Mouse (Mus musculus): ENCODE results near the gene Ccn2. TPM values are rescaled to one million over a fixed set of nuclear protein-coding genes. Genes with fewer than 3 reads are reported as not detected.
"Not testable (repeated sequence)": the region's sequence is repeated elsewhere in the genome, so short reads cannot be mapped to it uniquely, and the experiment has no call there.

The Ccn2 gene
- polyA plus RNA-seq, 1 experiment from 2014 or later, result 14.7 TPM

DNA sequence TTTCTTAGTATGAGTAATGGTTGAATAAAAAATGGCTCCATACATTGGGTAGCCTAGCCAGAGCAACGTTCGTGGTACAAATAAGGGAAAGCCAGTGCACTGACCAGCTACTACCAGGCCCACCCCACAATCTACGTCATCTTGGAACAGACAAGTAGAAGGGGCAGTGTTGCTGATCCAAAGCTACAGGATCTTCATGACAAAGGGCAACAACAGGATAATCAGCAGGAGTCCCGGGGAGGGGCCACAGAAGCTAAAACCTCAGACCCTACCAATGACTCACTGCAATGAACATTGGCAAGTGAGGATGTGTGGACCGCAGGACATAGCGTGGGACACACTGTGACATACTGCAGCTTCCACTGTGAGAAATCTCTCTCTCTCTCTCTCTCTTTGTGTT, 20.6 kb downstream of the Ccn2 start:
- Histone ChIP-seq H3K4me1 (ENCODE audit: control insufficient read depth, insufficient read depth, low read length) (no peaks in the 10 kb centered on the region), H3K36me3 (ENCODE audit: control insufficient read depth, insufficient read depth, low read length) (no peaks in the 10 kb centered on the region), H3K9me3 (ENCODE audit: control insufficient read depth, low read length) (0 out of 2 replicates have a peak, but pooled peaks cover 3% of the 10 kb centered on the region), H3K4me3 (ENCODE audit: low read depth, low read length) (no peak overlapping the region), H3K4me2 (ENCODE audit: low read depth, low read length) (no peak overlapping the region), H3K27me3 (replicated peaks; ENCODE audit: control insufficient read depth, insufficient read depth, low read length) (no peaks in the 10 kb centered on the region), H3K9ac (ENCODE audit: low read depth, low read length) (no peak overlapping the region), H3K27ac (replicated peaks; ENCODE audit: low read depth, low read length) (no peak overlapping the region)
- no peak for ATAC-seq (ENCODE audit: low read depth)
- DNase-seq (ENCODE audit: low spot score), result no peak
- WGBS, result 90% methylated on average over 6 of the region's 6 CpGs

DNA sequence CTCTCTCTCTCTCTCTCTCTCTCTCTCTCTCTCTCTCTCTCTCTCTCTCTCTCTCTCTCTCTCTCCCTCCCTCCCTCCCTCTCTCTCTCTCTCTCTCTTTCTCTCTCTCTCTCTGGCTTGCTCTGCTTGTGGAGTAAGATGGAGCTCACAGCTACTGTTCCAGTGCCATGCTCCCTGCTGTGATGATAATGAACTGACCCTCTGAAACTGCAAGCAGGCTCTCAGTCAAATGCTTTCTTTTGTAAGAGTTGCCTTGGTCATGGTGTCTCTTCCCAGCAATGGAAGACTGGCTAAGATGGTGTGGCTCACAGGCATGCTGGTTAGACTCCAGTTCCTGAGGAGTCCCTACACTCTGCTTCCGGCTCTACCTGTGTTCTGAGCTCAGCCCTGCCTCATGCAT, 21.3 kb downstream of the Ccn2 start:
- not testable (repeated sequence) for H3K4me1 ChIP-seq (ENCODE audit: control insufficient read depth, insufficient read depth, low read length); H3K27me3 ChIP-seq (replicated peaks; ENCODE audit: control insufficient read depth, insufficient read depth, low read length); H3K36me3 ChIP-seq (ENCODE audit: control insufficient read depth, insufficient read depth, low read length); H3K4me3 ChIP-seq (ENCODE audit: low read depth, low read length); H3K27ac ChIP-seq (replicated peaks; ENCODE audit: low read depth, low read length); H3K9ac ChIP-seq (ENCODE audit: low read depth, low read length); H3K9me3 ChIP-seq (ENCODE audit: control insufficient read depth, low read length); ATAC-seq (ENCODE audit: low read depth); DNase-seq (ENCODE audit: low spot score); H3K4me2 ChIP-seq (ENCODE audit: low read depth, low read length)
- WGBS, result 100% methylated on average over 1 of the region's 1 CpGs

DNA sequence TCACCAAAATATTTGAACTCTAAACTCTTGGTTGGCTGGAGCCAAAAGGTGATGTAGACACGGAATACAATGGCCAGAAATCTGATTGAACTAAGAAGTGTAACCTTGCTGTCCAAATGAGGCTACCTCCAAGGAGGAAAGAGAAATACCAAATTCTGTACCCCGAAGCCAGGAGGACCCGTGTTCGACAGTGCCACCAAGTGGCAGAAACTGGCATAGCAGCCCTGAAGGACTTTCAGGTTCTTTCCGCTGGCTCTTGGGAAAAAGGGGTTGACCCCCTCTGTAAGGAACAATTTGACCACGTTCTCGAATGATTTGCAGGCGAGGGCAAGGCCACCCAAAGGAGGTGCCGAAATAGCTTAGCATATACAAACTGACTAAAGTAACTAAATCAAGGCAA, 26.3 kb downstream of the Ccn2 start:
- WGBS, result 36% methylated on average over 9 of the region's 9 CpGs
- Histone ChIP-seq H3K9me3 (ENCODE audit: control insufficient read depth, low read length) (0 out of 2 replicates have a peak, but pooled peaks cover 3% of the 10 kb centered on the region), H3K4me2 (ENCODE audit: low read depth, low read length) (no peak overlapping the region), H3K4me3 (ENCODE audit: low read depth, low read length) (no peak overlapping the region), H3K9ac (ENCODE audit: low read depth, low read length) (no peak overlapping the region), H3K4me1 (ENCODE audit: control insufficient read depth, insufficient read depth, low read length) (no peaks in the 10 kb centered on the region; the same call in 1 of the 2 replicates), H3K27ac (replicated peaks; ENCODE audit: low read depth, low read length) (no peak overlapping the region), H3K27me3 (replicated peaks; ENCODE audit: control insufficient read depth, insufficient read depth, low read length) (no peaks in the 10 kb centered on the region), H3K36me3 (ENCODE audit: control insufficient read depth, insufficient read depth, low read length) (no peaks in the 10 kb centered on the region)
- DNase-seq (ENCODE audit: low spot score) (no peak), ATAC-seq (ENCODE audit: low read depth) (no peak)

DNA sequence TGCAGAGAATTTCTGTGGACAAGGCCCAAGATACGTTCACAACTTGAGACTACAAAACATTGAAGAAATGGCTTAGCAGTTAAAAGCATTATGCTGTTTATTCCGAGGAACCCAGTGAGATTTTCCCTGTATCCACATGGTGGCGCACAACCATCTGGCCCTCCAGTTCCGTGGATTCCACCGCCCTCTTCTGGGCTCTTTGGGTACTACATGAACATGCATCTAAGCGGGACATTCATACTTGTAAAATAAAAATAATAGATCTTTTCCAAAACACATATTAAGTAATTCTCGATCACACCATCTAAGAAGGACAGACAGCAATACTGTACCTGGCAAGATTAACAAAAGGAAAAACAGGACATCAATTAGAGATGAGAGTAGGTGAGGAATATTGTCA, 27.3 kb downstream of the Ccn2 start:
- Histone ChIP-seq H3K27me3 (replicated peaks; ENCODE audit: control insufficient read depth, insufficient read depth, low read length) (no peaks in the 10 kb centered on the region), H3K9me3 (ENCODE audit: control insufficient read depth, low read length) (0 out of 2 replicates have a peak, but pooled peaks cover 3% of the 10 kb centered on the region), H3K4me3 (ENCODE audit: low read depth, low read length) (no peak overlapping the region), H3K36me3 (ENCODE audit: control insufficient read depth, insufficient read depth, low read length) (no peaks in the 10 kb centered on the region), H3K4me1 (ENCODE audit: control insufficient read depth, insufficient read depth, low read length) (no peaks in the 10 kb centered on the region; the same call in 1 of the 2 replicates), H3K27ac (replicated peaks; ENCODE audit: low read depth, low read length) (no peak overlapping the region), H3K4me2 (ENCODE audit: low read depth, low read length) (no peak overlapping the region), H3K9ac (ENCODE audit: low read depth, low read length) (no peak overlapping the region)
- DNase-seq (ENCODE audit: low spot score) (peak; percentile 60), ATAC-seq (ENCODE audit: low read depth) (no peak)
- WGBS, result 23% methylated on average over 7 of the region's 7 CpGs

DNA sequence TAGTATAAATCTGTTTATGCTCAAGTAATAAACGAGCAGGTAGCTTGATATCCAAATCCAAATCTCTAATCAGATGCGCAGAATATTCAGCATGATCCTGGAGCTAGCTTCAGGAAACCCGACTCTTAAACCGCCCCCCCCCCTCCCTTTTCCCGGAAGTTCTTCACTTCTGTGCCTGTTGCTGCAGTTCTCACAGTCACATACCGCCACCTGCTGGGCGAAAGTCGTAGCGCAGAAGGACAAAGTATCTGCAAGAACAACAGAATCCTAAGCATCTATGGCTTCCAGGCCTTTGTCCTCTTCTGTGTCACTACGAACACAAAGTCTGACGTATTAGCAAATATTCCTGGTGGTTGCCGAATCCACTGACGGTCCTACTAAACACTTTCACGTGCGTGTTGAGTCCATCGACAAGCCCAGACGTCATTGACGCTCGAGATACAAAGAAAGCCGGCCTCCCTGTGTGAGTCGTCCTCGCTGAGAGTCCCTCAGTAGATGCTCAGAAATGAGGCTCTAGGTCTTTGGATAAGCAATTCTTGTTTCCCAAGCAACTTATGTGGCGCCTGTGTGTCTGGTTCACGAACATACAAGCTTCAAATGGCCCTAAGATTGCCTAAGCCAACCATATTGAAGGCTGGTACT, 29.9 kb downstream of the Ccn2 start:
- Histone ChIP-seq H3K27me3 (replicated peaks; ENCODE audit: control insufficient read depth, insufficient read depth, low read length) (no peaks in the 10 kb centered on the region), H3K4me2 (ENCODE audit: low read depth, low read length) (peak overlapping the region; percentile 44), H3K4me3 (ENCODE audit: low read depth, low read length) (no peak overlapping the region; the same call in 1 of the 2 replicates), H3K4me1 (ENCODE audit: control insufficient read depth, insufficient read depth, low read length) (no peaks in the 10 kb centered on the region; the same call in 1 of the 2 replicates), H3K9me3 (ENCODE audit: control insufficient read depth, low read length) (no peaks in the 10 kb centered on the region), H3K9ac (ENCODE audit: low read depth, low read length) (peak overlapping the region; percentile 9; the same call in 1 of the 2 replicates), H3K36me3 (ENCODE audit: control insufficient read depth, insufficient read depth, low read length) (no peaks in the 10 kb centered on the region), H3K27ac (replicated peaks; ENCODE audit: low read depth, low read length) (no peak overlapping the region)
- ATAC-seq (ENCODE audit: low read depth) (peak; percentile 38; the same call in 1 of the 2 replicates), DNase-seq (ENCODE audit: low spot score) (peak; percentile 88)
- WGBS, result 36% methylated on average over 24 of the region's 24 CpGs

DNA sequence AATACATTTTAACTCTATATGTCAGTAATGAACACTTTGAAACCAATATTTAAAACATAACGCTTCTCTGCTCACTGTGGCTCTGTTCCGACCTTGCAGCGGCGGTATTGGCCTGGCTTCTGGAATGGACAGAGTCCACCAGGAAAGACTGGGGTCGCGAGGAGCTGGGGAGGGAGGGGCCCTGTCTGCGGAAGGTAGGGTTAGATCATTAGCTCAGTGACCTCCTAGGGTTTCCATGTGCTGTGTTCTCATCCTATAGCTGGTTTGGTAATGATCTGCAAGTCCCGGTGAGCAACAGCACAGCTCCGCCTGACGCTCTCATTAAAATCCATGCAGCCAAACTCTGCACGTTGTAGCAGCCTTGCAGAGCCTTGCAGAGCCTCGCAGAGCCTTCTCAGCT, 32.0 kb downstream of the Ccn2 start:
- Histone ChIP-seq H3K9me3 (ENCODE audit: control insufficient read depth, low read length) (no peaks in the 10 kb centered on the region), H3K9ac (ENCODE audit: low read depth, low read length) (no peak overlapping the region), H3K36me3 (ENCODE audit: control insufficient read depth, insufficient read depth, low read length) (no peaks in the 10 kb centered on the region), H3K27me3 (replicated peaks; ENCODE audit: control insufficient read depth, insufficient read depth, low read length) (no peaks in the 10 kb centered on the region), H3K4me3 (ENCODE audit: low read depth, low read length) (no peak overlapping the region), H3K4me2 (ENCODE audit: low read depth, low read length) (no peak overlapping the region), H3K4me1 (ENCODE audit: control insufficient read depth, insufficient read depth, low read length) (no peaks in the 10 kb centered on the region; the same call in 1 of the 2 replicates), H3K27ac (replicated peaks; ENCODE audit: low read depth, low read length) (no peak overlapping the region)
- DNase-seq (ENCODE audit: low spot score) (no peak), ATAC-seq (ENCODE audit: low read depth) (no peak)
- WGBS, result 66% methylated on average over 12 of the region's 12 CpGs

DNA sequence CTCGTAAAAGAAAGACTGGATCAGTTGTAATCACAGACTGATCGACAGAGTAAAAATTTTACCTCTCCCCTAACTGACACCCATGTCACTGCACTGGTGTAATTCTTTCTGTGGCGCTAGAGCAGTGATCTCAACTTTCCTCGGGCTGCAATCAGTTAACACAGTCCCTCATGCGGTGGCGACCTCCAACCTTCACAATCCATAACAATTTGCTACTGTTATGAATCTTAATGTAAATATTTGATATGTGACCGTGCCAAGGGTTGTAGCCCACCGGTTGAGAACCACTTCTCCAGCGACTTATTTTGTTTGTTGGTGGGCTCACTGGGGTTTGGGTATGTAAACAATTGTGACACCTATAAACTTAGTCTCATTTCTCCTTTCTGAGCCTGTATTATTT, 33.2 kb downstream of the Ccn2 start:
- Histone ChIP-seq H3K27ac (replicated peaks; ENCODE audit: low read depth, low read length) (no peak overlapping the region), H3K9me3 (ENCODE audit: control insufficient read depth, low read length) (no peaks in the 10 kb centered on the region), H3K36me3 (ENCODE audit: control insufficient read depth, insufficient read depth, low read length) (no peaks in the 10 kb centered on the region), H3K27me3 (replicated peaks; ENCODE audit: control insufficient read depth, insufficient read depth, low read length) (no peaks in the 10 kb centered on the region), H3K9ac (ENCODE audit: low read depth, low read length) (no peak overlapping the region), H3K4me2 (ENCODE audit: low read depth, low read length) (no peak overlapping the region), H3K4me1 (ENCODE audit: control insufficient read depth, insufficient read depth, low read length) (no peaks in the 10 kb centered on the region; the same call in 1 of the 2 replicates), H3K4me3 (ENCODE audit: low read depth, low read length) (no peak overlapping the region)
- DNase-seq (ENCODE audit: low spot score) (no peak), ATAC-seq (ENCODE audit: low read depth) (no peak)
- WGBS, result 67% methylated on average over 9 of the region's 9 CpGs

DNA sequence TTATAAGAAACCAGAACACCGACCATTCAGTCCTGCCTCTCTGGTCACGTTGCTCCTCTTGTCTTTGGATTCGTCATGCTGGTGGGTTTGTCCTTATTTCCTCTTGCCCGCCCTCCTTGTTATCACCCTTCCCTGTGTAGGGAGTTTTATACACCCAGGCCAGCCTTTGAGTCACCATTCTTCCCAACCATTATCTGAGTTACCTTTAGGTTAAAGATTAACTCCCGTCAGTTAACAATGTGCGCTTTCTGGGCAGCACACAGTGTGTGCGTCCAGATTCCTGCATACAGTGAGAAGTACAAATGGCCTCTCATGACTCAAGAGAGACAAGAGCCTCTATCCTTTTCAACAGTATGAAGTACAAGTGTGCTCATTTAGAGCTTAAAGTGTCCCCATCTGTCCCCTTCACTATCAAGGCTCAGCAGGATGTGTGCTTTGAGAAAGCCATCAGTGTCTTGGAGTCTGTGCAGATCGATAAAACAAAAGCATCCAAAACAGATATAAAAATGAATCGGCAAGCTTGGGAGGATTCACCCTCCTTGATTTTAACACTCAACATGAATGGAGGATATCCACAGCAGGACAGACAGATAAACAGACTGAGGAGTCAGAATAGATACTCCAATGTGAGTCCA, 34.0 kb downstream of the Ccn2 start:
- Histone ChIP-seq H3K27me3 (replicated peaks; ENCODE audit: control insufficient read depth, insufficient read depth, low read length) (no peaks in the 10 kb centered on the region), H3K36me3 (ENCODE audit: control insufficient read depth, insufficient read depth, low read length) (no peaks in the 10 kb centered on the region), H3K9me3 (ENCODE audit: control insufficient read depth, low read length) (no peaks in the 10 kb centered on the region), H3K27ac (replicated peaks; ENCODE audit: low read depth, low read length) (no peak overlapping the region), H3K4me1 (ENCODE audit: control insufficient read depth, insufficient read depth, low read length) (no peaks in the 10 kb centered on the region), H3K9ac (ENCODE audit: low read depth, low read length) (no peak overlapping the region), H3K4me3 (ENCODE audit: low read depth, low read length) (no peak overlapping the region), H3K4me2 (ENCODE audit: low read depth, low read length) (no peak overlapping the region)
- ATAC-seq (ENCODE audit: low read depth) (no peak), DNase-seq (ENCODE audit: low spot score) (no peak)
- WGBS, result 84% methylated on average over 9 of the region's 9 CpGs
